ENCODE assay signal across 8 mouse cellular contexts in the genomic region with DNA sequence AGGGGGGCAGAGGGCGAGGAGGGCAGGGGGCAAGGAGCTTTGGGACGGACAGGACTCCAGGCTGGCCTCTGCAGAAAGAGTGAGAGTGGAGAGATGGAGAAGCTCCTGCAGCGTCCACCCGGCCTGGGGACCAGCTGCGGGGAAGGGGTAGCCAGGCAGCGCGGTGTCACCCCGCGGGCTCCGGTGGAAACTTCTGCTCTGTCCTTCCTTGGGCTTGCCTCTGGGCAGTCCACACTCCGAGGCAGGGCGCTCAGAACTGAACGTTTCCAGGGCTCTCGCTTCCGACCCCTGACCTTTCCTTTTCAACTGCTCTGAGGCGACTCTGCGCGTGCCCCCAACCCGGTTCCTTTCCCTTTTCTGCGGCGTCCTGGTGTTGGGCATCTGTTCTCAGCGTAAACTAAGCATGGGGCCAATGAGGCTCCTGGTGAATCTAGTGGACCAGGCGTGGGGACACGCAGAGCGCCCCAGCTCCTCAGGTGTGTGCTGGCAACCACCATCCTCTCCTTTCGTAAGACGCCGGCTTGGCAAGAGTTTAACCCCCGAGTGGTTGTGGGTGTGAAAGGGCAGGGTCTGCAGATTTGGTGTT. TPM values are rescaled to one million over a fixed set of nuclear protein-coding genes. Genes with fewer than 3 reads are reported as not detected.
DNase-seq lines count a peak whose midpoint lies in the region; ATAC-seq and TF ChIP-seq lines count a peak whose summit lies in the region.

No protein-coding gene starts in this region.

- ATAC-seq in hindbrain, embryonic 11.5 days (ENCODE audit: low FRiP score) = peak; percentile 54
- ATAC-seq in liver, embryonic 16.5 days (ENCODE audit: low read depth) = no peak
- ATAC-seq in neural tube, embryonic 15.5 days (ENCODE audit: low FRiP score) = 0 out of 2 replicates have a peak, but pooled peaks have one; percentile 35
- no peak for ATAC-seq in activated CD4-positive, CD25-positive, alpha-beta regulatory T cell, adult 4 months

- peaks cover 7% of the 10 kb centered on the region; the same call in 1 of the 2 replicates for H3K36me3 ChIP-seq in hindbrain, embryonic 11.5 days (ENCODE audit: control insufficient read depth, insufficient read depth, low read length)
- H3K36me3 ChIP-seq in liver, embryonic 16.5 days (ENCODE audit: control insufficient read depth, insufficient read depth) = peaks cover 25% of the 10 kb centered on the region
- H3K36me3 ChIP-seq in neural tube, embryonic 15.5 days = peaks cover 31% of the 10 kb centered on the region

- TF ChIP-seq POLR2A in embryonic fibroblast, embryonic 13.5 days (IDR thresholded peaks at IDR 0.05; ENCODE audit: low read depth, low read length) = no peak

- WGBS in hindbrain, embryonic 11.5 days = 2% methylated on average over 28 of the region's 29 CpGs
- 2% methylated on average over 29 of the region's 29 CpGs for whole genome bisulfite sequencing in liver, embryonic 16.5 days (ENCODE audit: insufficient replicate concordance)
- 3% methylated on average over 27 of the region's 29 CpGs for WGBS in neural tube, embryonic 15.5 days

- peak overlapping the region; percentile 51 for H3K4me2 ChIP-seq in hindbrain, embryonic 11.5 days (replicated peaks; ENCODE audit: low read depth, low read length)
- H3K4me2 ChIP-seq in liver, embryonic 16.5 days (ENCODE audit: low read depth, low read length) = peak overlapping the region; percentile 60
- peak overlapping the region; percentile 63 for H3K4me2 ChIP-seq in neural tube, embryonic 15.5 days

- intact Hi-C loops in gastrocnemius, adult 2 months (cut with DNase I) = no loop called here

- no peaks in the 10 kb centered on the region for H3K9me3 ChIP-seq in hindbrain, embryonic 11.5 days (ENCODE audit: control insufficient read depth, low read length)
- no peaks in the 10 kb centered on the region for H3K9me3 ChIP-seq in liver, embryonic 16.5 days (replicated peaks; ENCODE audit: control insufficient read depth, low read length)
- no peaks in the 10 kb centered on the region for H3K9me3 ChIP-seq in neural tube, embryonic 15.5 days (replicated peaks)

- peaks cover 4% of the 10 kb centered on the region; the same call in 1 of the 2 replicates for H3K4me1 ChIP-seq in embryonic fibroblast, embryonic 13.5 days (ENCODE audit: control insufficient read depth, insufficient read depth, low read length)
- H3K4me1 ChIP-seq in hindbrain, embryonic 11.5 days (replicated peaks; ENCODE audit: control insufficient read depth, insufficient read depth, low read length) = peaks cover 2% of the 10 kb centered on the region; the same call in 1 of the 2 replicates
- no peaks in the 10 kb centered on the region for H3K4me1 ChIP-seq in liver, embryonic 16.5 days (ENCODE audit: control insufficient read depth, low read depth, low read length)
- peaks cover 12% of the 10 kb centered on the region for H3K4me1 ChIP-seq in neural tube, embryonic 15.5 days

- H3K4me3 ChIP-seq in gastrocnemius, adult 2 months = peak overlapping the region; percentile 80
- H3K4me3 ChIP-seq in embryonic fibroblast, embryonic 13.5 days (ENCODE audit: insufficient read depth, low read length) = peak overlapping the region; percentile 32
- peak overlapping the region; percentile 30 for H3K4me3 ChIP-seq in hindbrain, embryonic 11.5 days (ENCODE audit: low read depth, low read length)
- H3K4me3 ChIP-seq in liver, embryonic 16.5 days (ENCODE audit: low read depth, low read length) = peak overlapping the region; percentile 49
- peak overlapping the region; percentile 32 for H3K4me3 ChIP-seq in neural tube, embryonic 15.5 days (replicated peaks)

- DNase-seq in gastrocnemius, adult 2 months = peak; percentile 40
- DNase-seq in gastrocnemius, adult 8-10 months (ENCODE audit: low spot score in 2 of 2) = no peak
- peak; percentile 23 to 58 for DNase-seq in adrenal gland, postnatal 36 days
- peak; percentile 42 for DNase-seq in hindbrain, embryonic 11.5 days (ENCODE audit: low spot score)

- peak overlapping the region; percentile 44; the same call in 1 of the 2 replicates for H3K9ac ChIP-seq in hindbrain, embryonic 11.5 days (ENCODE audit: low read depth, low read length)
- no peak overlapping the region for H3K9ac ChIP-seq in liver, embryonic 16.5 days (ENCODE audit: low read depth, low read length)
- H3K9ac ChIP-seq in neural tube, embryonic 15.5 days (replicated peaks) = peak overlapping the region; percentile 36; the same call in 1 of the 2 replicates

- H3K27ac ChIP-seq in gastrocnemius, adult 2 months = peak overlapping the region; percentile 58; the same call in 1 of the 2 replicates
- H3K27ac ChIP-seq in embryonic fibroblast, embryonic 13.5 days (ENCODE audit: insufficient read depth, low read length) = no peak overlapping the region
- no peak overlapping the region for H3K27ac ChIP-seq in hindbrain, embryonic 11.5 days (ENCODE audit: low read depth, low read length)
- no peak overlapping the region for H3K27ac ChIP-seq in liver, embryonic 16.5 days (ENCODE audit: low read length)
- no peak overlapping the region for H3K27ac ChIP-seq in neural tube, embryonic 15.5 days (replicated peaks)

- TF ChIP-seq CTCF in gastrocnemius, adult 2 months (IDR thresholded peaks at IDR 0.05) = no peak
- no peak for TF ChIP-seq CTCF in embryonic fibroblast, embryonic 13.5 days (IDR thresholded peaks at IDR 0.05; ENCODE audit: borderline replicate concordance, insufficient read depth, low read length)

- no peaks in the 10 kb centered on the region for H3K27me3 ChIP-seq in hindbrain, embryonic 11.5 days (ENCODE audit: control insufficient read depth, insufficient read depth, low read length)
- H3K27me3 ChIP-seq in liver, embryonic 16.5 days (ENCODE audit: control insufficient read depth, insufficient read depth, low read depth, low read length) = peaks cover 21% of the 10 kb centered on the region
- peaks cover 13% of the 10 kb centered on the region for H3K27me3 ChIP-seq in neural tube, embryonic 15.5 days (replicated peaks)

RNA-seq across cellular contexts. Expression of a gene that starts 0.5 kb away (rescaled TPM):
- under 1 TPM; 0.18 to 0.20 TPM for total RNA-seq in gastrocnemius, adult 2 months (2021)
- total RNA-seq in gastrocnemius, adult 8-10 months (2022) = under 1 TPM; 0.13 to 0.29 (median 0.15) TPM
- 1 to 10 TPM; 1.0 to 1.1 TPM for total RNA-seq in adrenal gland, postnatal 36 days (2021)
- 2.8 and 5.0 TPM in 2 replicates for polyA plus RNA-seq in embryonic fibroblast, embryonic 13.5 days (2011; ENCODE audit: insufficient read length, low read depth, missing spikeins)
- 1.3 and 1.8 TPM in 2 replicates for polyA plus RNA-seq in hindbrain, embryonic 11.5 days (2014; fragmentation: Nextera tagmentation; extraction: Ambion mirVana)
- polyA plus RNA-seq in liver, embryonic 16.5 days (2015; fragmentation: Nextera tagmentation; extraction: Ambion mirVana) = 0.05 and 0.07 TPM in 2 replicates
- 0.14 and 0.18 TPM in 2 replicates for polyA plus RNA-seq in neural tube, embryonic 15.5 days (2015; fragmentation: Nextera tagmentation; extraction: Ambion mirVana)
- polyA plus RNA-seq in activated CD4-positive, CD25-positive, alpha-beta regulatory T cell, adult 4 months (2017; shearing (Covaris generic)) = not detected

RNA-seq across cellular contexts. Expression of a gene that starts 37.8 kb away (rescaled TPM):
- 10 to 100 TPM; 17.9 to 19.7 TPM for total RNA-seq in gastrocnemius, adult 2 months (2021)
- 10 to 100 TPM in 1 of 4 experiments, 1 to 10 TPM in 3; 7.4 to 11.1 (median 9.7) TPM for total RNA-seq in gastrocnemius, adult 8-10 months (2022)
- 10 to 100 TPM; 46.3 to 52.0 TPM for total RNA-seq in adrenal gland, postnatal 36 days (2021)
- polyA plus RNA-seq in embryonic fibroblast, embryonic 13.5 days (2011; ENCODE audit: insufficient read length, low read depth, missing spikeins) = 61.9 and 83.1 TPM in 2 replicates
- polyA plus RNA-seq in hindbrain, embryonic 11.5 days (2014; fragmentation: Nextera tagmentation; extraction: Ambion mirVana) = 109 and 110 TPM in 2 replicates
- polyA plus RNA-seq in liver, embryonic 16.5 days (2015; fragmentation: Nextera tagmentation; extraction: Ambion mirVana) = 25.8 and 26.9 TPM in 2 replicates
- 90.9 and 95.6 TPM in 2 replicates for polyA plus RNA-seq in neural tube, embryonic 15.5 days (2015; fragmentation: Nextera tagmentation; extraction: Ambion mirVana)
- polyA plus RNA-seq in activated CD4-positive, CD25-positive, alpha-beta regulatory T cell, adult 4 months (2017; shearing (Covaris generic)) = 100 to 1,000 TPM in 1 of 2 experiments, 10 to 100 TPM in 1; 84.7 to 121 TPM

Comparison
In these comparisons a context has a peak if more than half of its experiments do, and no peak if none do; other contexts are left out.
1. DNase-seq: peak in gastrocnemius, adult 2 months (single experiment), adrenal gland, postnatal 36 days (2 of 2) and hindbrain, embryonic 11.5 days (single experiment); none in gastrocnemius, adult 8-10 months (0 of 2).
2. H3K4me3 ChIP-seq: peak in every context shown above with its lines; median percentile 80 in gastrocnemius, adult 2 months; 49 in liver, embryonic 16.5 days; 32 in embryonic fibroblast, embryonic 13.5 days; 32 in neural tube, embryonic 15.5 days; 30 in hindbrain, embryonic 11.5 days.
3. ATAC-seq: peak in hindbrain, embryonic 11.5 days (single experiment) and neural tube, embryonic 15.5 days (single experiment); none in liver, embryonic 16.5 days (single experiment) and activated CD4-positive, CD25-positive, alpha-beta regulatory T cell, adult 4 months (single experiment).
4. Peak in every context shown above with its lines, with median percentiles within 50 percentile points of each other: H3K4me2 ChIP-seq.